Mouse (Mus musculus) right cerebral cortex, postnatal 36 days (tissue): ENCODE data around the gene Zfp275.
"Not testable (repeated sequence)": the region's sequence is repeated elsewhere in the genome, so short reads cannot be mapped to it uniquely, and the experiment has no call there.

Experiments used
- DNase-seq, 2 experiments: peaks; one replicate each; pipeline ENCODE4 v3.0.0; 2022; ENCODE audit warnings: low spot score in 2 of 2, mixed read lengths in 1 of 2

The Zfp275 gene

GRCm38 (mm10) chrX:73342483-73342895 is at the start of gene Zfp275:
Gene Zfp275, plus strand, starts transcription at chrX:73342621.
- DNase-seq, result peak; percentile 32 to 39

- not testable (repeated sequence) for DNase-seq
These were observed 49.5 kb upstream of the Zfp275 start, which contains the start of the genes Xlr5a and Xlr5c for GRCm38 (mm10) chrX:73292876-73293275. Gene Xlr5a, minus strand, starts transcription at chrX:73292976. Gene Xlr5c, minus strand, starts transcription at chrX:73292976.

DNA sequence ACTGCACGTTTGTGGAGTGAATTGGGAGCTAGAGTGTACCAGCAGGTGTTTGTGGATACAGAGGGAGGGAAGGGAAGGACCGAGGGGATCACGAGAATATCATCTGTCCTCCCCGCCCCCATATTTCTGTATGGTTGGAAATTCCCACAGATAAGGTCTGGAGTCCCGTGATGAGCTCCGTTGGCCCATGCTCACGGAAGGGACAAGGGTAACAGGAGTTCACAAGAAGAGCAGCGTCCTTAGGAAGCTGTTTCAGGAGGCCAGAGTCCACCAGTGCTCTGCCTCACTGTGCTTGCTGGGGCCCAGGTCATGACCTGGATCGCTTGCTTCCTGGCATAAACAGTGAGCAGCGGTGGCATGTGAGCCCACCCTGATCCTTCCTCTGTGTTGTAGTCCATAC is 46.7 kb upstream of the Zfp275 start:
- DNase-seq, result not testable (repeated sequence)

DNA sequence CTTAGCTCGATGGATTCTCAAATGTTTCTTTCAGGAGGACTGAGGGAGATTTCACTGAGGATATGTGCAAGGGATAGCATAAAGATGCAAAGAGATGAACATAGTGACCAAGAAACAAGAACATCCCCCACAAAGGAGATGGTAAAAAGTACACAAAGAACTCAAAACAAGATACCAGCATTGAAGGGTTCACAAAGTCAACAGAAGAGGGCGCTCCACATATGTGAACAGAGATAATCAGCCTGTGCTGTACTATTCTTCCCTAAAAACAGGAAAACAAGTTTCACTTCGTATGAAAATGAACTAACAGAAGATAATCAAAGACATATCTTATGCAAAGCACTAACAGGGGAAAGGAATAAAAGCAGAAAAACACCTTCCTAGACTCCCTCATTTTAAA is 29.9 kb upstream of the Zfp275 start:
- no peak for DNase-seq

DNA sequence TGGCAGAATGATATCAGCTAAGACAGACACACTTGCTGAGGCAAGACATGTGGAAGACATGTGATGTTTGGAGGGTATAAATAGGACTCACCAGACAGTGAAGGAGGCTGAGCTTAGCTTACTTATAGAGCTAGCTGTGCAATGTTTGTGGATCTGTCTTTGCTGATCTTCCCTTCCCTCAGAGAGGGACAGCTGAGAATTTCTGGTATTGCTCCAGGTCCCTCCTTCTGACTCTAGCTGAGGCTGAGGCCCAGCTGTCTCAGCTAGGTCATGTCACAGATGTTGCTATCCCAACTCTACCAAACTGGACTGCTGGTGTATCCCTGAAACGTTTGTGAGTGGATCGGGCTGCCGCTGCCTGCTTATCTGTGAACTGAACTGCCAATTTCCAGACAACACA is 21.4 kb upstream of the Zfp275 start:
- no peak for DNase-seq

- DNase-seq, result no peak
These were observed 15.2 kb upstream of the Zfp275 start for GRCm38 (mm10) chrX:73327215-73327614.

DNA sequence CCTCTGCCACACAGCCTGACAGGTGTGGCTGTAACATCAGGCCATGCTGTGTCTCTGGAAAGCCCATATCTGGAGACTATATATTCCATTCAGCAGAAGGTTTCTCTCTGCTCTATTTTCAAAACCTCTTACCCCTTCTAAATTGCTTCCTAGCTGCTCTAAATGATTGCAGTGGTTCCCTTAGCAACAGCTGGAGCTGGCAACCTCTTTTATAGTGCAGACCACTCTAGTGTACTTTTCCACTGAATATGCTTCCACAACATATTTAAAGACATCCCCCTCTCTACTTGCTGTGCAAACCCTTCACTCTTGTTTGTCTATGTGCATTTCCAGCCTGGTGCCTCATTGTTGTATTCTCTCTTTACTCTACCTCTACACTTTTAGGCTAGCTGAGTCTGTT is 8.9 kb upstream of the Zfp275 start:
- DNase-seq, result no peak

DNA sequence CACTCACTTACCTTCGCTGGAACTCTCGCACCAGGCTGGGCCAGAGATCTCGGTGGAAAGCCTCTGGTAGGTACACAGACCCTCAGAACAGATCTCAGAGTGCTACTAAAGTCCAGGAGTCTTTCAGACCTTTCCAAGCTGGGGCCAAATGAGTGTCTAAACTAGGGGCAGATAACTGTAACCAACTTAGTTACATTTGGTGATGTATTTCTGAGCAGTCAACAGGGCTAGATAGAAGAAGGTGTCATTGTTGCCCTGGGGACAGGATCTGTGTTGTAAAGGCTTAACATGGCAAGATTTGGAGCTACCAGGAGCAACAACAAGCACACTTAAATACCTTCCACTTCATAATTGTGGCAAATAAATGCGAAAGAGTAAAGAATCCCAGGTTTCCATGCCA is 5.7 kb upstream of the Zfp275 start, which contains the start of gene Gm45015:
Gene Gm45015 (minus strand): TSS at position 101 of the 400 bp plus-strand sequence.
- DNase-seq, result no peak

GRCm38 (mm10) chrX:73341473-73341872 is 948 bp upstream of the Zfp275 start:
- no peak for DNase-seq

DNA sequence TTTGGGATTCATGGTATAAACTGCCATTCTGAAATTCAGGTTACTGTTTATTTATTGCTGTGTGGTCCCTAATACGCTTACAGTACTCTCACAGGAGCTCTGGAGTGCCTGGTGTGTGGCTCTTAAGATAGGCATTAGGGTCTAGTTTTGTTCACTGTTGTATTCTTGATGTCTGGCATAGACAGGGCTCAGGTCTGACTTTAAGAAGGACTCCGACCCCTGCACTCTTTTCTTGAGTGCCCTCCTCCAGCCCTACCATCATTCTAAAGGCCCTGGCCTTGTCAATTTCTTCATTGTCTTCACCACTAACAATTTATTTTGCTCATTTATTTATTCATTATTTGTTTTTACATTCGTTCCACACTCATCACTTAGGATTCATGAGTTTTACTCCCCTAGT is 353 bp upstream of the Zfp275 start:
- no peak for DNase-seq

DNA sequence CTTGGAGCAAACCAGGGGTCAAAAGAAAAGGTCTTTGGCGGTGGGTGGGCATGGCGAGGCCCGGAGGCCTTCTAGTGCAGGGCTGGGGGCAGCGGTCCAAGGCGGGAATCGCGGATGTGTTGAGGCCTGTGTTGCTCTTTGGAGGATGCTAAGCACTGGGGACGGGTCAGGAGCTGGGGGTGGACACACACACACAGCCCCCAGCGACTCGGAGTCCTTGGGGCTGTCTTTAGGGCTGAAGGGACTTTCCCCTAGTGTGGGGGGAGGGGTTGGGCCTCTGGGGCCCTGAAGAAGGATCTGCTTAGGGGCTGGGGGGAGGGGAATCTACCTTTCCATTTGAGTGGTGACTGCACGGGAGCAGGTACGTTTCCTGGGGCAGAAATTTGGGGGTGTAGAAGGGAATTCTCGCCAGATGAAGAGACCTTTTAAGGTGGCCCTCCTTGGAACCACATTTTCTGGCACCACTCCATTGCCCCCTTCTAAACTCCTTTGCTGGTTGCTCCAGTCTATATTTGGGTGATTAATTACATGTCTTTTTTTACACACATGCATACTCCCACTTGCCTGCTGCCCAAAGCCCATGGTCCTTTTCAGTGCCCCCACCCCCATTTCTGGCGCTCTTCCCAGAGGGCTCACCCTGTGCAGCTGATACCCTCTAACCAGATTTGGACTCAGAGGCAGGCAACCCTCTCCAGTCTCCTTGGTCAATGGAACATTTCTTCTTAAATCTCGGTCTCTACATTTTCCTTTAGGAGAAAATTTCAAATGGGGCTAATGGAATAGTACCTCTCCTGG is 717 bp downstream of the Zfp275 start:
- DNase-seq, result no peak

DNA sequence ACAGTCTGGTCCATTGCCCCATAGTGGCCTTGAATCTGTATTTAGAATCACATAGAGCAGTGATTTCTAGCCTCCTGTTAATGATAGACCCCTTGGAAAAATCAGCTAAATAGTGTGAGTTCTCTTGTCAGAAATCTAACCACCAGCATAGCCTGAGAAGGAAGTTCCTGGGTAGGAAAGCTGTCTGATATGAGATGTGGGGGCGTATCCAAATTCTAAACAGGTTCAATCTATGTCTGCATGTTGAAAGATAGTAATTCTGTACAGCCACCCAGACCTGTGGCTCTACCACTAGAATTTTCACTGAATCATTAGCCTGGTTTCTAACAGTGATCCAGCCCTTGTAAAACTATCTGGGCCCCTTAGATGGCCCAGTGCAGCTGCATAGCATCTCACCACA is 1.4 kb downstream of the Zfp275 start:
- no peak for DNase-seq

- DNase-seq, result no peak
These were observed 1.9 kb downstream of the Zfp275 start for GRCm38 (mm10) chrX:73344346-73344745.

DNA sequence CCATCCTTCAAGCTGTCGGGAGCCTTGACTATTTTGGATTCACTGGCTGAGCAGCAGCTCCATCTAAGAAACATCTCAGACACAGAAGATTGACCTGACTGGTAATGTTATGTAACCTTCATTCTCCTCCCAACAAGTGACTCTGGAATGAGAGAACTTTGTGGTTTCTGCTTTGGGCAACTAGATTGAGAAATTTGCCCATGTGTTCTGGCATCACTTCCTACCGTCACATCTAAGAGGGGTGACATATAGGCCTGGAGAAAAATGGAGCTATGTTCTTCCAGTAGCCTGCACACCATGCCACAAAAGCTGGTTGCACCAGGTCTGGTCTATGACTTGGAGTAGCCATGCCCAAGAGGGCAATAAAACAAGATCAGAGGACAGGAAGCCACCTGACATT is 13.7 kb downstream of the Zfp275 start:
- no peak for DNase-seq

DNA sequence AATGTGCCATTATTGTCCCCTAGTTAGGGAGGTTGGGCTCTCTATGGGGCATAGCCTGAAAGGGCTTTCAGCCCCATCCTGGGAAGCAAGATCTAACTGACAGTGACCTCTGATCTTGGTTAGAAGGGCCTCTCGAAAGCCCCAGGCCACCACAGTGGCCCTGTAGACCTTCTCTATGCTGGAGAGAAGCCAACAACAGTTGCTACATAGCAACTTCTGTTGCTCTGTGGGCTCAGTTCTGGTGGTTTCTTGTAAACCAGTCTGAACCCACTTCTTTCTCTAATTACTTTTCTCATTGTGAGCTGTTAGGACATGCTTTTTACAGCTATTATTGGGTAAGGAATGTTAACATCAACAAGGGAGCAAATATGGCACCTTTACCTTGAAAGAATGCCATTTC is 14.3 kb downstream of the Zfp275 start:
- DNase-seq, result no peak

DNA sequence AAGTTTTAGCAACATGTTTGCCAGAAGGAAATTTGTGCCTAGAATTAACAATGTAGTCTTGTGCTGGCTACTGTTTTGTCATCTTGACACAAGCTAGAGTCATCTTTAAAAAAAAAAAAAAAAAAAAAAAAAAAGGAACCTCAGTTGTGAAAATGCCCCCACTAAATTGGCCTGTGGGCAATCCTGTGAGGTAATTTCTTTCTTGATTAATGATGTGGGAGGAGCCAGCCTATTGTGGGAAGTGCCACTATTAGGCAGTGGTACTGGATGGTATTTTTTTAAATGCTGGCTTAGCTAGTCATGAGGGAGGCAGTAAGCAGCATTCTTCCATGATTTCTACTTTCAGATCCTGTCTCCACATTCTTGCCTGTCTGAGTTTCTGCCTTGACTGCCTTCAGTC is 20.9 kb downstream of the Zfp275 start:
- no peak for DNase-seq

DNA sequence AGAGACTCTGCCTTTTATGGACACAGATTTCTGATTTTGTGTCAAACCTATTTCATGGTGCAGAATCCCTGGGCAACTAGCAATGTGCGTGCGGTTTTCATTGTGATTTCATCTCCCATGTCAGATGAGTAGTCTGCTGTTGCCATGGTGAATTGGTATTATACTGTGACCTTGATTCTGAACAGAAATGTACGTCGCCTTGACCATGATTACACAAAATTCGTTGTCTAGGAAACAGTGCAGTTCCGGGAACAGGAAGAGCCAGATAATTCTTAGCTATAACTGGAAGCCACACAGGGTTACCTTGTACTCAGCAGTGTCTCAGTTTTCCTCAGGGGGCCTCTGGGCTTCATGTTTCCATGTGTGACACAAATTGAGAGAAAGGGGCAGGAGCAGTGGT is 42.0 kb downstream of the Zfp275 start:
- DNase-seq, result no peak

- no peak for DNase-seq
These were observed 42.5 kb downstream of the Zfp275 start for GRCm38 (mm10) chrX:73384924-73385323.

- no peak for DNase-seq
These were observed 49.1 kb downstream of the Zfp275 start for GRCm38 (mm10) chrX:73391481-73391880.

GRCm38 (mm10) chrX:73396446-73396845 is 54.0 kb downstream of the Zfp275 start:
- DNase-seq, result no peak

DNA sequence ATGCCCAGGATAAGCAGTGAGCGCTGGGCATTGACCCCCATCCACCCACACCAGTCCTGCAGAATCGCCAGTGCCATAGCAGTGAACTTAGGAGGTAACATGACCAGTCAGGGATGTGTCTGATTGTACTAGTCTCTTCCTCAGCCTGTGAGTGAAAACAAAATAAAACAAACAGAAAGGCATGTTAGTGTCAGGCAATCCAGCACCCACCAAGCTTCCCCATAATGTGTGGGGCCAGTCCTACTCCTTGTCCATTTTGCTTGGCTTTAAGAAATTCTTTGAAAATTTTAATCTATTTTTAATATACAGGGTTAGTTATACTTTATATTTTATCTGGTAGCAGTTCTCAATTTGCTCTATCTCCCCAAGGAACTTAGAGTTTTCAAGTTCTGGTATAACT is 56.2 kb downstream of the Zfp275 start, which contains the start of gene Gm18336:
Gene Gm18336 (minus strand): TSS at position 101 of the 400 bp plus-strand sequence.
- not testable (repeated sequence) for DNase-seq

GRCm38 (mm10) chrX:73400951-73401350 is 58.5 kb downstream of the Zfp275 start:
- no peak for DNase-seq

DNA sequence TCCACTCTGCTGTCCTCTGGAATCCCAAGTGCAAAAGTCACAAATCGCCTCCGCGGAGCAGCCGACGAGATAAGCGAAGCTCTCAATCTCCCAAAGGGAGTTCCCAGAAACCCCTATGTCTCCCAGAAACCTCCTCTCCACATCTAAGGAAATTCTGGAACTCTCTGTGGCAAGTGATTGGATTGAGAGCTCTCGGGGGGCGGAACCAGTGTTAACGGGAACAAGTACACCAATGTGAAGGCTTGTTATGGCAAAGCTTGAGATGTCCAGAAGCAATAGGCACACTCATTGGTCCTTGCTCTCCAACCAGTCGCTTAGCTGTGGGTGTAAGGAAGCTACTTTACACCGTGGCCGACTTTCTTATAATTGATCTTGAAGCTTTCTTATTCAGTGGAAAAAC is 59.2 kb downstream of the Zfp275 start:
- DNase-seq, result no peak
